Comparison of ENCODE assay signal across 10 mouse cellular contexts in the genomic region with DNA sequence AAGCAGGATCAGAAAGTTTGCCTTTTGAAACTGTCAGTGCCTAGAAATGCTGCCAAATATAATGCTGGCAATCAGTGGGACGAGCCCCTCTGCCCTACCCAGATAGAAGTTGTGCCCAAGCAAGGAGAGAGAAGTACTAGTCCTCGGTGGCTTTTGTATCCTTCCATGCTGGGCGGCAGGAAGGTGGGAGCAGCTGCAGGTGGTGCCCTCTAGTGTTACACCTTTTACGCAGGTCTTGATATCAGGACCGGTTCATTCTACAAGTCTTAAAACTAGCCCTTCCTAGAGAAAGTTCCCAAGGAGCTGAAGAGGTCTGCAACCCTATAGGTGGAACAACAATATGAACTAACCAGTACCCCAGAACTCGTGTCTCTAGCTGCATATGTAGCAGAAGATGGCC. TPM values are rescaled to one million over a fixed set of nuclear protein-coding genes. Genes with fewer than 3 reads are reported as not detected.
DNase-seq lines count a peak whose midpoint lies in the region; ATAC-seq and TF ChIP-seq lines count a peak whose summit lies in the region.
"Had no signal": no experiment of that assay in that cellular context is flagged by ENCODE, and none has a peak within 500 bp of the region (broad histone marks: within the 10 kb centered on the region; RNA-seq: fewer than 3 reads in every experiment).

No protein-coding gene starts in this region.

- ATAC-seq in kidney, embryonic 14.5 days (ENCODE audit: low FRiP score, low TSS enrichment): no peak

- peak; percentile 17 to 62 (median 48); a peak in 5 of 6 replicates for TF ChIP-seq CTCF in MEL (IDR thresholded peaks at IDR 0.05 in 2 of 3, conservative IDR thresholded peaks at IDR 0.05 in 1 of 3; ENCODE audit: control insufficient read depth in 1 of 3, insufficient read depth in 1 of 3, low read depth in 2 of 3, low read length in 3 of 3, poor library complexity in 1 of 3, severe bottlenecking in 1 of 3)

- H3K79me2 ChIP-seq in MEL (ENCODE audit: control insufficient read depth, insufficient read depth, low read length, poor library complexity): no peaks in the 10 kb centered on the region

- TF ChIP-seq POLR2A in MEL (IDR thresholded peaks at IDR 0.05; ENCODE audit: control insufficient read depth in 1 of 2, insufficient read depth in 1 of 2, low read depth in 1 of 2, low read length in 2 of 2, poor library complexity in 1 of 2): no peak

- peak; percentile 30 for TF ChIP-seq RAD21 in MEL (IDR thresholded peaks at IDR 0.05; ENCODE audit: low read depth, low read length)

- no peaks in the 10 kb centered on the region for H3K27me3 ChIP-seq in kidney, embryonic 14.5 days (ENCODE audit: control insufficient read depth, insufficient read depth, low read length)
- no peaks in the 10 kb centered on the region for H3K27me3 ChIP-seq in MEL (ENCODE audit: control insufficient read depth in 1 of 2, insufficient read depth in 2 of 2, low read length in 2 of 2)
- H3K27me3 ChIP-seq: limb, embryonic 12.5 days had no signal

- H3K4me3 ChIP-seq in kidney, embryonic 14.5 days (ENCODE audit: low read length): no peak overlapping the region
- H3K4me3 ChIP-seq in MEL (ENCODE audit: control insufficient read depth in 1 of 2, insufficient read depth in 1 of 2, low read depth in 2 of 2, low read length in 2 of 2): no peak overlapping the region
- H3K4me3 ChIP-seq: limb, embryonic 12.5 days; midbrain, embryonic 10.5 days had no signal

- H3K9me3 ChIP-seq in kidney, embryonic 14.5 days (ENCODE audit: control insufficient read depth, low read length): no peaks in the 10 kb centered on the region
- H3K9me3 ChIP-seq in MEL (replicated peaks; ENCODE audit: insufficient read depth, low read length): no peaks in the 10 kb centered on the region
- H3K9me3 ChIP-seq: limb, embryonic 12.5 days; midbrain, embryonic 10.5 days had no signal

- H3K4me1 ChIP-seq in kidney, embryonic 14.5 days (ENCODE audit: control insufficient read depth, insufficient read depth, low read length): peaks cover 20% of the 10 kb centered on the region
- H3K4me1 ChIP-seq in MEL (ENCODE audit: control insufficient read depth in 1 of 2, insufficient read depth in 2 of 2, low read length in 2 of 2): peaks cover 0 to 9% of the 10 kb centered on the region in 2 experiments; a peak in 1 of 4 replicates

- H3K9ac ChIP-seq in kidney, embryonic 14.5 days (ENCODE audit: low read depth, low read length): no peak overlapping the region
- no peak overlapping the region for H3K9ac ChIP-seq in MEL (ENCODE audit: control insufficient read depth, low read depth, low read length, poor library complexity, severe bottlenecking)
- H3K9ac ChIP-seq: limb, embryonic 12.5 days had no signal

- H3K4me2 ChIP-seq in kidney, embryonic 14.5 days (replicated peaks; ENCODE audit: low read depth, low read length): no peak overlapping the region
- H3K4me2 ChIP-seq: limb, embryonic 12.5 days had no signal

- DNase-seq in cerebellum, postnatal 25 days: peak; percentile 22 to 54
- no peak for DNase-seq in cerebellum, adult 9-10 months
- DNase-seq in kidney, postnatal 4 days: peak; percentile 40 to 53
- peak; percentile 27 for DNase-seq in MEL (ENCODE audit: low read depth, low spot score)
- peak; percentile 59 for DNase-seq in naive thymus-derived CD4-positive, alpha-beta T cell, adult 2 months (ENCODE audit: low read depth)
- DNase-seq in natural killer cell, adult 2 months (ENCODE audit: low spot score in 2 of 2): no peak
- no peak for DNase-seq in urinary bladder, postnatal 25 days (ENCODE audit: low spot score)

- TF ChIP-seq EP300 in MEL (IDR thresholded peaks at IDR 0.05; ENCODE audit: low read depth in 1 of 2, low read length in 2 of 2): no peak

- 35% methylated on average over 6 of the region's 6 CpGs for WGBS in kidney, embryonic 14.5 days

- H3K27ac ChIP-seq in kidney, embryonic 14.5 days (ENCODE audit: low read depth, low read length): no peak overlapping the region
- H3K27ac ChIP-seq in MEL (ENCODE audit: control insufficient read depth, low read depth, low read length): no peak overlapping the region
- H3K27ac ChIP-seq: limb, embryonic 12.5 days; midbrain, embryonic 10.5 days had no signal

- H3K36me3 ChIP-seq in kidney, embryonic 14.5 days (ENCODE audit: control insufficient read depth, insufficient read depth, low read length): no peaks in the 10 kb centered on the region
- H3K36me3 ChIP-seq in MEL (ENCODE audit: control insufficient read depth in 1 of 2, insufficient read depth in 2 of 2, low read length in 2 of 2): no peaks in the 10 kb centered on the region
- H3K36me3 ChIP-seq: limb, embryonic 12.5 days; midbrain, embryonic 10.5 days had no signal

TF ChIP-seq in MEL, 35 proteins besides CTCF, POLR2A, EP300 and RAD21:
- TF ChIP-seq ZNF384 (IDR thresholded peaks at IDR 0.05; ENCODE audit: low read depth, low read length) (no peak), USF2 (IDR thresholded peaks at IDR 0.05; ENCODE audit: borderline replicate concordance in 1 of 2, insufficient read depth in 1 of 2, low read depth in 1 of 2, low read length in 2 of 2) (no peak), ZC3H11A (IDR thresholded peaks at IDR 0.05; ENCODE audit: low read depth, low read length) (peak; percentile 22; the same call in 1 of the 2 replicates), MEF2A (IDR thresholded peaks at IDR 0.05; ENCODE audit: extremely low read depth, insufficient replicate concordance, low read depth, low read length, poor library complexity, severe bottlenecking) (no peak), SMC3 (IDR thresholded peaks at IDR 0.05; ENCODE audit: low read depth, low read length) (peak; percentile 34)

RNA-seq across cellular contexts. Expression of a gene that starts 39.8 kb away (rescaled TPM):
- polyA plus RNA-seq in kidney, embryonic 14.5 days (2014; fragmentation: Nextera tagmentation; extraction: Ambion mirVana): 2.9 and 4.3 TPM in 2 replicates
- 1.2 and 1.8 TPM in 2 replicates for total RNA-seq in MEL (2012; rRNA removed)
- 1 to 10 TPM in 1 of 2 experiments, not detected in 1; 2.5 TPM for polyA plus RNA-seq in MEL (2012; ENCODE audit: insufficient read depth in 1 of 2, insufficient read length in 2 of 2, low read depth in 1 of 2, low replicate concordance in 2 of 2, missing spikeins in 1 of 2)

Comparison
In these comparisons a context has a peak if more than half of its experiments do, and no peak if none do; other contexts are left out.
1. DNase-seq: peak in cerebellum, postnatal 25 days (2 of 2), kidney, postnatal 4 days (2 of 2), MEL (single experiment) and naive thymus-derived CD4-positive, alpha-beta T cell, adult 2 months (single experiment); none in cerebellum, adult 9-10 months (single experiment), natural killer cell, adult 2 months (0 of 2) and urinary bladder, postnatal 25 days (single experiment).